Mouse (Mus musculus) forebrain, embryonic 14.5 days (tissue): Measurements from ENCODE around the gene Nebl. TPM values are rescaled to one million over a fixed set of nuclear protein-coding genes. Genes with fewer than 3 reads are reported as not detected.

ENCODE experiments used
- ATAC-seq: fragments of 200-750 bp; cut with Nextera tagmentation; 2 replicates; pipeline ENCODE4 v1.8.0; 2017; ENCODE audit warnings: mild to moderate bottlenecking, moderate library complexity
- DNase-seq: peaks from one replicate; pipeline ENCODE4 v3.0.0-alpha.2; 2015; ENCODE audit warnings: low spot score
- H3K27ac ChIP-seq: fragments of 300-500 bp; sonication (generic); 2 replicates; pipeline ENCODE4 v1.5.1; 2014; ENCODE audit warnings: low read depth, mild to moderate bottlenecking, control low read depth, low read length, moderate library complexity
- H3K27me3 ChIP-seq: fragments of 300-500 bp; sonication (generic); replicated peaks from 2 replicates; pipeline ENCODE4 v1.6.1; 2014; ENCODE audit warnings: low read length, control low read depth, mixed read lengths; ENCODE audit not compliant: control insufficient read depth, insufficient read depth
- H3K36me3 ChIP-seq: fragments of 300-500 bp; sonication (generic); 2 replicates; pipeline ENCODE4 v1.6.1; 2014; ENCODE audit warnings: low read length, control low read depth; ENCODE audit not compliant: control insufficient read depth, insufficient read depth
- H3K4me1 ChIP-seq: fragments of 300-500 bp; sonication (generic); 2 replicates; pipeline ENCODE4 v1.6.1; 2014; ENCODE audit warnings: antibody characterized with exemption, low read length, control low read depth; ENCODE audit not compliant: control insufficient read depth, insufficient read depth
- H3K4me2 ChIP-seq: fragments of 300-500 bp; sonication (generic); 2 replicates; pipeline ENCODE4 v1.6.1; 2014; ENCODE audit warnings: mild to moderate bottlenecking, control low read depth, low read length
- H3K4me3 ChIP-seq: fragments of 300-500 bp; sonication (generic); 2 replicates; pipeline ENCODE4 v1.5.1; 2014; ENCODE audit warnings: low read depth, low read length, control low read depth
- H3K9ac ChIP-seq: fragments of 300-500 bp; sonication (generic); 2 replicates; pipeline ENCODE4 v1.6.1; 2014; ENCODE audit warnings: mild to moderate bottlenecking, low read length, control low read depth, moderate library complexity
- H3K9me3 ChIP-seq: fragments of 300-500 bp; sonication (generic); replicated peaks from 2 replicates; pipeline ENCODE4 v1.6.1; 2016; ENCODE audit warnings: low read length, control low read depth, mixed read lengths; ENCODE audit not compliant: control insufficient read depth
- WGBS: fragments of 180-500 bp; shearing (Covaris S2); extraction: QIAGEN DNeasy Blood & Tissue Kit; methylation state at CpG from one replicate; pipeline ENCODE4 v1.1.7; 2014; 5-methylcytosine and 5-hydroxymethylcytosine counted together
- polyA plus RNA-seq: library from polyadenylated mRNA; unstranded; fragments of >200 nt; fragmentation: Nextera tagmentation; extraction: Ambion mirVana; gene quantifications from 2 replicates; pipeline ENCODE4 v1.2.1, GENCODE M21; 2014

Gene Nebl
- polyA plus RNA-seq, 1 experiment from 2014 or later: 3.5 TPM

- WGBS: 69% methylated on average over 2 of the region's 2 CpGs
- DNase-seq (no peak), ATAC-seq (no peak)
- H3K4me1 ChIP-seq: no peaks in the 10 kb centered on the region
- no peak overlapping the region for H3K4me2 ChIP-seq
- H3K4me3 ChIP-seq: no peak overlapping the region
- no peaks in the 10 kb centered on the region for H3K9me3 ChIP-seq
- H3K27me3 ChIP-seq: no peaks in the 10 kb centered on the region
- H3K9ac ChIP-seq: no peak overlapping the region
- no peaks in the 10 kb centered on the region for H3K36me3 ChIP-seq
- no peak overlapping the region for H3K27ac ChIP-seq
Measured at GRCm38 (mm10) chr2:17571716-17572115, 159.5 kb downstream of the Nebl start.

GRCm38 (mm10) chr2:17558889-17559742, 172.1 kb downstream of the Nebl start:
- H3K4me1 ChIP-seq: peaks cover 8% of the 10 kb centered on the region
- H3K36me3 ChIP-seq: no peaks in the 10 kb centered on the region
- H3K27ac ChIP-seq: no peak overlapping the region
- no peak overlapping the region for H3K4me2 ChIP-seq
- DNase-seq: peak; percentile 57
- H3K4me3 ChIP-seq: no peak overlapping the region
- H3K9me3 ChIP-seq: no peaks in the 10 kb centered on the region
- peak; percentile 60 for ATAC-seq
- WGBS: 10% methylated on average over 4 of the region's 4 CpGs
- no peak overlapping the region for H3K9ac ChIP-seq
- H3K27me3 ChIP-seq: no peaks in the 10 kb centered on the region

- DNase-seq (no peak), ATAC-seq (no peak)
- no peaks in the 10 kb centered on the region for H3K36me3 ChIP-seq
- H3K27ac ChIP-seq: no peak overlapping the region
- 30% methylated on average over 4 of the region's 4 CpGs for WGBS
- no peak overlapping the region for H3K4me2 ChIP-seq
- H3K4me3 ChIP-seq: no peak overlapping the region
- no peaks in the 10 kb centered on the region for H3K4me1 ChIP-seq
- no peaks in the 10 kb centered on the region for H3K9me3 ChIP-seq
- no peak overlapping the region for H3K9ac ChIP-seq
- H3K27me3 ChIP-seq: no peaks in the 10 kb centered on the region
Measured at GRCm38 (mm10) chr2:17549895-17550558, 181.2 kb downstream of the Nebl start.

GRCm38 (mm10) chr2:17546354-17546948, 184.8 kb downstream of the Nebl start:
- Histone ChIP-seq H3K4me2 (no peak overlapping the region), H3K4me3 (no peak overlapping the region), H3K27ac (no peak overlapping the region), H3K9me3 (no peaks in the 10 kb centered on the region), H3K9ac (no peak overlapping the region), H3K27me3 (no peaks in the 10 kb centered on the region), H3K36me3 (no peaks in the 10 kb centered on the region), H3K4me1 (no peaks in the 10 kb centered on the region)
- ATAC-seq (peak; percentile 68; the same call in 1 of the 2 replicates), DNase-seq (peak; percentile 64)
- 36% methylated on average over 3 of the region's 3 CpGs for WGBS

- Histone ChIP-seq H3K27me3 (no peaks in the 10 kb centered on the region), H3K9me3 (no peaks in the 10 kb centered on the region), H3K4me3 (no peak overlapping the region), H3K4me2 (no peak overlapping the region), H3K4me1 (no peaks in the 10 kb centered on the region), H3K9ac (no peak overlapping the region), H3K27ac (no peak overlapping the region), H3K36me3 (no peaks in the 10 kb centered on the region)
- ATAC-seq: no peak
- no peak for DNase-seq
- 91% methylated on average over 10 of the region's 10 CpGs for WGBS
Measured at GRCm38 (mm10) chr2:17539737-17540136, 191.5 kb downstream of the Nebl start.

- Histone ChIP-seq H3K27ac (no peak overlapping the region), H3K36me3 (no peaks in the 10 kb centered on the region), H3K9ac (no peak overlapping the region), H3K4me2 (no peak overlapping the region), H3K4me1 (no peaks in the 10 kb centered on the region), H3K27me3 (no peaks in the 10 kb centered on the region), H3K9me3 (no peaks in the 10 kb centered on the region), H3K4me3 (no peak overlapping the region)
- 70% methylated on average over 4 of the region's 4 CpGs for WGBS
- ATAC-seq (peak; percentile 76; the same call in 1 of the 2 replicates), DNase-seq (peak; percentile 72)
Measured at GRCm38 (mm10) chr2:17538493-17538892, 192.8 kb downstream of the Nebl start.

- WGBS: 91% methylated on average over 12 of the region's 12 CpGs
- Histone ChIP-seq H3K4me3 (no peak overlapping the region), H3K27ac (no peak overlapping the region)
Measured at GRCm38 (mm10) chr2:17531355-17532105, 199.7 kb downstream of the Nebl start.

GRCm38 (mm10) chr2:17525739-17526526, 205.3 kb downstream of the Nebl start:
- H3K4me1 ChIP-seq: peaks cover 4% of the 10 kb centered on the region; the same call in 1 of the 2 replicates
- no peak for ATAC-seq
- H3K36me3 ChIP-seq: no peaks in the 10 kb centered on the region
- H3K9ac ChIP-seq: no peak overlapping the region
- no peak overlapping the region for H3K27ac ChIP-seq
- no peaks in the 10 kb centered on the region for H3K9me3 ChIP-seq
- no peak for DNase-seq
- no peak overlapping the region for H3K4me2 ChIP-seq
- H3K27me3 ChIP-seq: no peaks in the 10 kb centered on the region
- no peak overlapping the region for H3K4me3 ChIP-seq
- WGBS: 83% methylated on average over 5 of the region's 5 CpGs

More at GRCm38 (mm10) chr2:17531355-17532105, 199.7 kb downstream of the Nebl start:
- Histone ChIP-seq H3K27me3 (no peaks in the 10 kb centered on the region), H3K9ac (no peak overlapping the region), H3K4me2 (no peak overlapping the region), H3K9me3 (no peaks in the 10 kb centered on the region), H3K36me3 (no peaks in the 10 kb centered on the region), H3K4me1 (no peaks in the 10 kb centered on the region)
- no peak for ATAC-seq
- no peak for DNase-seq
